Mouse (Mus musculus): ENCODE data around the gene Kitl. TPM values are rescaled to one million over a fixed set of nuclear protein-coding genes. Genes with fewer than 3 reads are reported as not detected.

Gene Kitl
- polyA plus RNA-seq, 1 experiment from 2014 or later = 17.8 TPM

DNA sequence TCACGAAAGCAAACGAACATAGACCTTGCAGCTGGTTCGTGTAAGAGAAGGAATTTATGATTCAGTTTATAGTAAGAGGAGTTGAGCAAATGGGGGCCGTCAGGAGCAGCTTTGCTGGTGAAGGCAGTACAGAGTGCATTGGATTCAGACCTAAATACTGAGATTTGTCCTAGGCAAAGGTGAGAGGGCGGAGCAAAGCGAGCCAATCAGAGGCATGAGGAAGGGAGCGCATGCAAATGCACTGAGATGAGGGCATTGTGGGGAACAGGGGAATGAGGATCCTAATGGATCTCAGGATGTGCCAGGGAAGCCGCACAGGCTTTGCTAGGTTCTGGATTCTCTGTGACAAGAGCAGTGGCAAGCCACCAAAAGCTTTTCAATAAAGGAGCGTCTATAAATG is 5.1 kb upstream of the Kitl start:
- Histone ChIP-seq H3K9ac (no peak overlapping the region), H3K4me1 (replicated peaks) (no peaks in the 10 kb centered on the region), H3K9me3 (replicated peaks) (no peaks in the 10 kb centered on the region), H3K27me3 (replicated peaks) (no peaks in the 10 kb centered on the region), H3K4me3 (no peak overlapping the region), H3K4me2 (no peak overlapping the region), H3K27ac (ENCODE audit: poor library complexity, severe bottlenecking) (no peak overlapping the region), H3K36me3 (no peaks in the 10 kb centered on the region)
- WGBS = 75% methylated on average over 9 of the region's 9 CpGs
- no peak for ATAC-seq (ENCODE audit: insufficient number of reproducible peaks, low FRiP score)

DNA sequence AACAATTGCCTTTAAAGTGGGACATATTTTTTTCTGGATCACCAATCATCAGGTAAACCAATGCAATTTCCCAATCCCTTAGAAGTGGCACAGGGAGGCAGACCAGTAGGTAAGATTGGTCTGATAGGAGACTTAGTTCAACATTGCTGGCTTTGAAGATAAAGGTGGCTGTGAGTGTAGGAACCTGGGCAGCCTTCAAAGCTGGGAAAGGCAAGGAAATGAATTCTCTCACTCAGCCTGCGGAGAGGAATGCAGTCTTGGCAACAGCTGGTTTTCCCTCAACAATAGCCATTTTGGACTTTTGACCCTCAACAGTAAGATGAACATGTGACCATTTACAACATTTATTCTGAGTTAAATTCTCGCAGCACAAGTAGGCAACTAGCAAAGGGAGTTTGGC is 1.3 kb upstream of the Kitl start:
- H3K4me2 ChIP-seq = no peak overlapping the region
- no peak overlapping the region for H3K27ac ChIP-seq (ENCODE audit: poor library complexity, severe bottlenecking)
- peaks cover 19% of the 10 kb centered on the region for H3K4me1 ChIP-seq (replicated peaks)
- 49% methylated on average over 2 of the region's 2 CpGs for WGBS
- no peaks in the 10 kb centered on the region for H3K27me3 ChIP-seq (replicated peaks)
- H3K9ac ChIP-seq = no peak overlapping the region
- no peaks in the 10 kb centered on the region for H3K36me3 ChIP-seq
- H3K9me3 ChIP-seq (replicated peaks) = no peaks in the 10 kb centered on the region
- no peak for ATAC-seq (ENCODE audit: insufficient number of reproducible peaks, low FRiP score)
- no peak overlapping the region for H3K4me3 ChIP-seq

DNA sequence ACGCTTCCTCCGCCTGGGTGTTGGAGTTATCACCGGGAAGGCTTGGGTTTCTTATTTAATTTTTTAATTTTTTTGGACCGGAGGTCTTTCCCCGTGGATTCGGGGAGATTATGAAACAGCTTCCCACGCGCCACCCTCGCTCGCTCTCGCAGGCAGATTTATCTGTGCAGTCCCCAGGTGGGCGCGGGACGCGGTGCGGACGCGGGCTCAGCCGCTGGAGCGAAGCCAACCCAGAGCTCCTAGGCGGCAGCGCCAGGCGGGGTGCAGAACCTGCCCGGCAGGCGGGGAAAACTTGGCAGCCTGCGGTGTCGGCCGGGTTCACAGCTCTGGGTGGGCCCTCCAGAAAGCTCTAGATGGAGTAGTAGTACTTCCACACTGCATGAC is 888 bp downstream of the Kitl start:
- WGBS = under 1% methylated on average over 28 of the region's 28 CpGs
- peaks cover 31% of the 10 kb centered on the region for H3K4me1 ChIP-seq (replicated peaks)
- H3K9ac ChIP-seq = peak overlapping the region; percentile 82
- H3K4me2 ChIP-seq = peak overlapping the region; percentile 85
- peak overlapping the region; percentile 73 for H3K27ac ChIP-seq (ENCODE audit: poor library complexity, severe bottlenecking)
- no peaks in the 10 kb centered on the region for H3K36me3 ChIP-seq
- no peaks in the 10 kb centered on the region for H3K27me3 ChIP-seq (replicated peaks)
- 0 out of 2 replicates have a peak, but pooled peaks have one; percentile 12 for ATAC-seq (ENCODE audit: insufficient number of reproducible peaks, low FRiP score)
- H3K4me3 ChIP-seq = peak overlapping the region; percentile 81
- H3K9me3 ChIP-seq (replicated peaks) = no peaks in the 10 kb centered on the region

DNA sequence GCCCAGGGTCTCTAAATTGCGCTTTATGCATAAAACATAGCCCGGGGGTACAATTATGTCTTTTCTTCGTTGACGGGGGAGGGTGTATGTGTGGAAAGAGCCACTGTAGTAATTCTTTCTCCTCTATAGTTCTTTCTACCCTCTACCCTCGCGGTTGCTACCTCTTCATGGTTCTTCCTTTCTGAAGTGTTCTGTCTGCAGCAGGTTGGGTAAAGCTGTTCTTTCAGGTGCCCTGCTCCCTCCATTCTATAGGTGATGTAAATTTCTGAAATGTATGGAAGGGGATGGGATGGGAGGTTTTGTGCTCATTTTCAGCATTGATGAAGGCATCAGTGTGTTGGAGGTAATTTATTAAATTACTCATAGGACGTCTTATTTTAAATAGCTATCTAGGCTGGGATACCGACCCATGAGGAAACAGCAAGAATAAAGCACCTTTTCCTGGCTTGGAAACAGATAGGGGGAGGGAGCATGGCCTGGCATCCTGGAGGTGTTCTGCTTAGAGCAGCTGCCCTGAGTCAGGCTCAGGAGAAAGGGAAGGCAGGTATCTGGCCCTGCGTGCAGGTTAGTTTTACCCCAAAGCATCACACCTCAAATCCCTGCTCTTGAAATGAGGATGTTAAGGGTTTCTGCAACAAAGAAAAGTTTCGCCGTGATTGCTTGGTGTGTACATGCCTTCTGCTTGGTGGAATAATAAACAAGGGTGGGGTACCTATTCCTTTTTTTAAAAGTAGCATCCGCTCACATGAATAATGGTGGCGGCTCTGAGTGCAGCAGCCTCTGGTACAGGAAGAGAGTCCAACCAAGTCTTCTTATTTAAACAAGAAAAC is 1.7 kb downstream of the Kitl start:
- Histone ChIP-seq H3K4me1 (replicated peaks) (peaks cover 39% of the 10 kb centered on the region), H3K27me3 (replicated peaks) (no peaks in the 10 kb centered on the region), H3K36me3 (no peaks in the 10 kb centered on the region), H3K4me2 (peak overlapping the region; percentile 70), H3K9ac (peak overlapping the region; percentile 69), H3K27ac (ENCODE audit: poor library complexity, severe bottlenecking) (no peak overlapping the region), H3K4me3 (peak overlapping the region; percentile 45), H3K9me3 (replicated peaks) (no peaks in the 10 kb centered on the region)
- no peak for ATAC-seq (ENCODE audit: insufficient number of reproducible peaks, low FRiP score)
- 18% methylated on average over 13 of the region's 13 CpGs for WGBS

DNA sequence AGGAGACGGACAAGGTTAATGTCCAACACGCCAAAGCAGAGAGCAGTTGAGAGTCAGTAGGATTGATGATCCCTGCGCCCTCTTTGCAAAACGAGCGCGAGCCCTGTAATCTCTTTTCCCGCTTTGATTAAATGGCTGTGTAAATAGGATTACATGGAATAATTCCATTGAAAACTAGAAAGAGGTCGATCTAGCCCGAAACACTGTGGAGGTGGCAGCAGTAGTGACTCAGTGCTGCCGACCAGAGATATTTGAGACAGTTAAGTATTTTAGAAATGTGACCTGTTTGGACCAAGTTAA is 2.3 kb downstream of the Kitl start:
- Histone ChIP-seq H3K4me3 (peak overlapping the region; percentile 45), H3K36me3 (no peaks in the 10 kb centered on the region), H3K9ac (peak overlapping the region; percentile 69), H3K9me3 (replicated peaks) (no peaks in the 10 kb centered on the region), H3K4me2 (peak overlapping the region; percentile 70), H3K27me3 (replicated peaks) (no peaks in the 10 kb centered on the region), H3K4me1 (replicated peaks) (peaks cover 45% of the 10 kb centered on the region), H3K27ac (ENCODE audit: poor library complexity, severe bottlenecking) (no peak overlapping the region)
- ATAC-seq (ENCODE audit: insufficient number of reproducible peaks, low FRiP score) = no peak
- 4% methylated on average over 10 of the region's 10 CpGs for WGBS

DNA sequence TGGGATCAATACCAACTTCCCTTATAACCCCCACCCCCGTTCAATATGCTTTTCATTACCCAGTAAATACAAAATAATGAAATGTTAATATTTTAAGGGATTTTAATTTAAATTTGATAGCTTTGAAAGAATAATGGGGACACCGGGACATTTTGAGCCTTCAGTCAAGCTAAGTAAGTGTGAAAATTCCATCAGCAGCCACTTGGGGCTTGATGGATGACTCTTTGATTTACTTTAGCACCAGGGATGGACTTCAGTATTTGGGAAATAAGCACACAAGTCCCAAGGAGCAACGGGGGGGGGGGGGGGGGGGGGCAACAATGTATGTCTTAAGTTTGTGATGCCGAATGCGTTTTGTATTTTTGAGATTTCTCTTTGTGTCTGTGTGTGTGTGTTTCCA is 3.1 kb downstream of the Kitl start:
- Histone ChIP-seq H3K27me3 (replicated peaks) (no peaks in the 10 kb centered on the region), H3K9ac (no peak overlapping the region), H3K9me3 (replicated peaks) (no peaks in the 10 kb centered on the region), H3K4me3 (no peak overlapping the region), H3K4me2 (peak overlapping the region; percentile 31), H3K36me3 (0 out of 2 replicates have a peak, but pooled peaks cover 2% of the 10 kb centered on the region), H3K27ac (ENCODE audit: poor library complexity, severe bottlenecking) (no peak overlapping the region), H3K4me1 (replicated peaks) (peaks cover 45% of the 10 kb centered on the region)
- 30% methylated on average over 5 of the region's 5 CpGs for WGBS
- no peak for ATAC-seq (ENCODE audit: insufficient number of reproducible peaks, low FRiP score)

DNA sequence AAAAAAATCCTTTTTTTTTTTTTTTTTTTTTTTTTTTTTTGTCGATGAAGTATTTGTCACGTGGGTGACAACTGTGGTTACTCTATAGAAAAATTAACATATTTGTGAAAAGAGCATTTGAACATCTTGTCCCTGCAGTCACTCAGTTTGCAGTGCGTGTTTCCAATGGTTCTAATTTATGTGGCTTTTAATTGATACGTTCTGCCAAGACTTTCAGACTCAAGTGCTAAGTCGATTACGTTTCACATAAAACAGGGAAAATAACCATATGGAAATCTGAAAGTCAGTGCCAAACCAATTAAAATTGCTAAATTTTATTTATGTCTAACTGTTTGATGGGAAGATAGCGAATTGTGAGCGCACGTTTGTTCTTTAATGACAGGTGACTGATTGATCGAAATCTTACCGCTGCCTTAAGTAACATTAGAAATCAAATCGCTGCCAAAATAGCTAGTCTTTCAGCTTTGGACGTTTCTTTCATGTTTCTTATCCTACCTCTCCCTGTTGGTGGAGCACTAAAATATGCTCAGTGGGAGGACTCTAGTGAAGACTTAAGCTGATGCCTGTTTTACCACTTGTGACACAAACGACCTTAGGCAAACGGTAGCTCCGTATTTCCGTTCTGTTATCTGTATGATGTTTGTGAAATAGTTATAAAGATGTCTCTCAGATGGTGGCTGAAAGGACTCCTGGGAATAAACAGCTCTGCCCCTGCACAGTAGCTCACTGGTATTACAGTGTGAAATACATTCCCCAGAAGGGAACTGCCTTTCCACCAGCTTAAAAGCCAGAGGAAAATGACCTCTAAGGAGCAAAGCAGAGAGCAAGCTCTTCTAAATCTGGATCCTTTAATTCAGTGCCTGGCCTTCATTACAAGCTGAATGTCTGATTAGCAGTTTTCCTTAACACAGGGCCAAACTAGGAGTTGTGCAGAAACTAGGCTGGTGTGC is 4.1 kb downstream of the Kitl start:
- no peaks in the 10 kb centered on the region for H3K9me3 ChIP-seq (replicated peaks)

DNA sequence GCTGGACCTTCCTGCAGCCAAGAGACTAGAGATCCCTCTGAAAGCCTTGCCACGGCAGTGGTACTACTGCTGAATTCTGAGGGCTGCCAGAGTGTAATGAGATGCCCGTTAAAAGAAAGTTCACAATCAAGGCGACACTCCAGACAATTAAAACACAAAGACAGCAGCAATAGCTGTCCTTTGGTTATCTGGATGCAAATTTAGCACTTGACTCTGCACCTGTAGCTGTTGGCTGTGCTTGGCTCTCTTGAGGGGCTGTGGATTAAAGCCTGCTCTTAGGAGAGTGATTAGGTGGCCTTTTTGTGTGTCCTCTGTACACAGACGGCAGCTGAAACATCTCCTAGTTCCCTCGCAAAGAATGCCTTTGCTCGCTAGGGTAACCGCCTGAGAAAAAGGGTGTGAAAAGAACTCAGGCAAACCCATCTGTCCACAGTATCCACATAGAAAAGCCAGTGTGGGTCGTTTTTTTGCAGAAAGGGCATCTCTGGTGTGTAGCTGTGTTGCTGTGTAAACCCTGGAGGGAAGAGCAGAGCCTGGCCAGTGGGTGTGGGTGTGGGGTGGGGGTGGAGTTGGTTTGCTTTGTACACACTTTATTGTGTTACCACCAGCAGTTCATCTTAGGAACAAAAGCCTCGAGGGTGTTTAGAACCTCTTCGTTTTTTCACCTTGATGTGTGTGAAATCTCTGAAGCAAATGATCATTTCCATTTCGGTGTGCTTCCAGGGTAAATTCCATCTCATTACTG is 6.8 kb downstream of the Kitl start:
- peaks cover 3% of the 10 kb centered on the region; the same call in 1 of the 2 replicates for H3K9me3 ChIP-seq (replicated peaks)
- no peak for ATAC-seq (ENCODE audit: insufficient number of reproducible peaks, low FRiP score)
- WGBS = 51% methylated on average over 11 of the region's 11 CpGs
- H3K4me3 ChIP-seq = no peak overlapping the region
- H3K9ac ChIP-seq = no peak overlapping the region
- peak overlapping the region; percentile 21 for H3K4me2 ChIP-seq
- H3K4me1 ChIP-seq (replicated peaks) = peaks cover 41% of the 10 kb centered on the region
- H3K27me3 ChIP-seq (replicated peaks) = no peaks in the 10 kb centered on the region
- no peak overlapping the region for H3K27ac ChIP-seq (ENCODE audit: poor library complexity, severe bottlenecking)
- H3K36me3 ChIP-seq = 0 out of 2 replicates have a peak, but pooled peaks cover 8% of the 10 kb centered on the region

More for the DNA sequence above, 4.1 kb downstream of the Kitl start:
- 0 out of 2 replicates have a peak, but pooled peaks cover 5% of the 10 kb centered on the region for H3K36me3 ChIP-seq
- H3K9ac ChIP-seq = no peak overlapping the region
- H3K27me3 ChIP-seq (replicated peaks) = no peaks in the 10 kb centered on the region
- 58% methylated on average over 17 of the region's 17 CpGs for WGBS
- H3K27ac ChIP-seq (ENCODE audit: poor library complexity, severe bottlenecking) = no peak overlapping the region
- ATAC-seq (ENCODE audit: insufficient number of reproducible peaks, low FRiP score) = no peak
- peak overlapping the region; percentile 1 for H3K4me2 ChIP-seq
- H3K4me1 ChIP-seq (replicated peaks) = peaks cover 45% of the 10 kb centered on the region
- no peak overlapping the region for H3K4me3 ChIP-seq

DNA sequence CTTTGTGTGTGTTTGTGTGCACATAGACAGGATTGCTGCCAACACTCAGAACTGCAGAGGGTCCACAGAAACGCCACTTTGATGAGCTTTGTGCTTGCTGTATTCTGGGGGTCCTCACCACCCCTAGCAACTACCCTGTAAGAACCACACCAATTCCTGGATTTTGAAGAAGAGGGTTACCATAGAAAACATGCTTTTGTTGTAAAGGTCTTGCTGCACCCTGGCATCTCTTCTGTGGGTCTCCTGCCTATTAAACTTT is 7.3 kb downstream of the Kitl start:
- WGBS = 79% methylated on average over 1 of the region's 1 CpGs
- H3K4me2 ChIP-seq = no peak overlapping the region

DNA sequence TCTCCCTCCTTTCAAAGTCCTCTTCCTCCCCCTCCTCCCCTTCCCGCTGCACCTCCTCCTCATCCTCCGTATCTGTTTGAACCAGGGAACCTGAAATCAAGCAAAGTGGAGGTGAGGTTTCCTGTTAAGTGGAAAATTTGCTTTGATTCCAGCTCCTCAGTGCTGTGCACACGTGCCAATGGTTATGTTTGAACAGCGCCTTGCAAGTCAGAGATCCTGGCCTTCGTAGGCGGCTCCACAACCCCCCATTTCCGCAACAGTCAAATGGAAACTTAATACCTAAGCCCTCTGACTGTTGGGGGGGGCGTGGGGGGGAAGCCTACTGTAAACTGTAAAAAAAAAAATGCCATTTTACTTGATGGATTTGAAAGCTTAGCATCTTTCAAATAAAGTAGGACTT is 10.2 kb downstream of the Kitl start:
- H3K27me3 ChIP-seq (replicated peaks) = no peaks in the 10 kb centered on the region
- H3K4me1 ChIP-seq (replicated peaks) = peaks cover 14% of the 10 kb centered on the region
- 0 out of 2 replicates have a peak, but pooled peaks cover 8% of the 10 kb centered on the region for H3K36me3 ChIP-seq
- 50% methylated on average over 8 of the region's 8 CpGs for WGBS
- peak; percentile 33; the same call in 1 of the 2 replicates for ATAC-seq (ENCODE audit: insufficient number of reproducible peaks, low FRiP score)
- peaks cover 3% of the 10 kb centered on the region; the same call in 1 of the 2 replicates for H3K9me3 ChIP-seq (replicated peaks)
- 0 out of 2 replicates have a peak overlapping the region, but pooled peaks have one; percentile 16 for H3K4me2 ChIP-seq
- H3K9ac ChIP-seq = no peak overlapping the region
- no peak overlapping the region for H3K27ac ChIP-seq (ENCODE audit: poor library complexity, severe bottlenecking)
- no peak overlapping the region for H3K4me3 ChIP-seq

More for the DNA sequence above, 7.3 kb downstream of the Kitl start:
- no peak overlapping the region for H3K4me3 ChIP-seq
- no peak overlapping the region for H3K9ac ChIP-seq
- peaks cover 36% of the 10 kb centered on the region for H3K4me1 ChIP-seq (replicated peaks)
- no peaks in the 10 kb centered on the region for H3K27me3 ChIP-seq (replicated peaks)
- 0 out of 2 replicates have a peak, but pooled peaks cover 8% of the 10 kb centered on the region for H3K36me3 ChIP-seq
- H3K27ac ChIP-seq (ENCODE audit: poor library complexity, severe bottlenecking) = no peak overlapping the region
- ATAC-seq (ENCODE audit: insufficient number of reproducible peaks, low FRiP score) = no peak
- peaks cover 3% of the 10 kb centered on the region; the same call in 1 of the 2 replicates for H3K9me3 ChIP-seq (replicated peaks)
